Mouse (Mus musculus) 416B (cell line): Measurements from ENCODE around the gene Dpyd.

Source experiments
- DNase-seq: peaks from one replicate; pipeline ENCODE4 v3.0.0; 2011; ENCODE audit warnings: low read depth

The Dpyd gene

DNA sequence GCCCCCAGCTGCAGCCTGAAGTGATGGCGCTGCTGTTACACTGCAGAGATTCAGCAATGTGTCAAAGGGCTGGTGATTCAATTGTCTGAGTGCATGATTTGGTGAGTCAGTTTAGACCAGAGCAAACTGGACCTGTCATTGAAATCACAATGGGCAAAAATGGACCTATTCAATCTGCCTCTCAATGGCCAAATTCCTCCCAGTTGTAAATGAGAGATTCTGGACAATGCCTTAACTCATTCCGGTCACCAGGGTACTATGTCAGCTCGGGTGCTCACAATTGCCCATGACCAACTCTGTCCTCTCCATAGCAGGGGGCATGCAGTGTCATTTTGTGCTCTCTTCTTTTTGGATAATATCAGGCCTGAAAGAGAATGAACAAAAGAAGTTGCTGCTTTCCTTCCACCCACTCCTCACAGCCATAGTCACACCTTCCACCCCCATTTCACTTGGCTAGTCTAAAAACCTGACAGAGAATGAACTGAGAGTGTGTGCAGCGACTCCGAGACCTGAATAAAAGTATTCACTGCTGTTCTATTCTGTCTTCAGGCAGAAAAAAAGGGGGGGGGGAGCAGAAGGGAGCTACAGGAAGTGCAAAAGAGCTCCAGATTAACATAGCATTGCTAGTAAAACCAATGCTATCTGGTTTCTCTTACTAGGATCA lies 533.4 kb downstream of the Dpyd start:
- no peak for DNase-seq

DNA sequence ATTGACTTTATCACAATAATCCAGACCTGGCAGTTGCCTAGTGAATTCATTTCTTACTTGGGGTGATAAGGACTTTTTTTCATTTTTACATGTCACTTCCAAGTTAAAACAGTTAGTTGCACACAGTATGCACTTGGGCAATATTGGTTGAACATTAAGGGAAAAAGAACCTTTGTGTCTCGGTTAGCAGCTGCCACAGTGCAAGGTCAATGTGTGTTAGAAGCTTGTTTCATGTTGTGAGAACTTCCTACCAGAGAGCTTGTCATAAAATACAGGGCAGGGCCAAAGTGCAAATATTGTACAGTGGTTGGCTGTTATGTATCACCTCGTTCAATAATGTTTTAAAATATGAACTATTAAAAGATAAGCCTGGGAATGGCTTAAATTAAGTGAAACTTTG lies 564.1 kb downstream of the Dpyd start:
- no peak for DNase-seq

DNA sequence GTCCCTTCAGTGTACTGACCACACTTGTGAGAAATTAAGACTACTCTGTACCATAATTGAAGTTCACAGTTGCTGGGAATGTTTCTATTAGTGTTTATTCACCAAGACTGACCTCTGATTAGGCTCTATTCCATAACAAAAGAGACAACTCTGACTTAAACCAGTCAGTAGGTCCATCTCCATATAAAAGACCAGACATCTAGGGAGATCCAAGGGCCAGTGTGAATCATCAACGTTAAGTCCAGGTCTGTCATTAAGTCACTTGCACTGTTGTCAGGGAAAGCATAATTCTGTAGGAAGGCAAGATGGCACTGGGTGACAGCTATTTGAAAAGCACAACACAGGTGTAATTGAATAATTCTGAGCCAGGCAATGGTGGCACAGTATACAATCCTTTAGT lies 566.1 kb downstream of the Dpyd start:
- no peak for DNase-seq

DNA sequence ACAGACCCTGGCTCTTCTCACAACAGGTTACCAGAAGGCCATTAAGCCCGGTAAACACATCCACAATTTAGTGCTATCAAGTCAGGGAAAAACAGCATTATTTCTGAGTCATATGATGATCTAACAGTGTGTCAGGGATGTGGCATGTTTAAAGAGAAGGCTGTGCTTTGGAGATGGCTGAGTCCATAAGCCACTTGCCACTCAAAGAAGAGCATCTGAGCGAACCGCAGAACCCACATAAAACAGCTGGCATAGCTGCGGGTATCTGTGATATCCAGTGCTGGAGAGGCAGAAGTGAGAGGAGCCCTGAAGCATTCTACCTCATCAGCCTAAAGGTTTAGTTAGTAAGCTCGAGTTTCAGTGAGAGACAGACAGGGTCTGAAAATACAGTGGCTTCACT lies 581.1 kb downstream of the Dpyd start:
- no peak for DNase-seq

DNA sequence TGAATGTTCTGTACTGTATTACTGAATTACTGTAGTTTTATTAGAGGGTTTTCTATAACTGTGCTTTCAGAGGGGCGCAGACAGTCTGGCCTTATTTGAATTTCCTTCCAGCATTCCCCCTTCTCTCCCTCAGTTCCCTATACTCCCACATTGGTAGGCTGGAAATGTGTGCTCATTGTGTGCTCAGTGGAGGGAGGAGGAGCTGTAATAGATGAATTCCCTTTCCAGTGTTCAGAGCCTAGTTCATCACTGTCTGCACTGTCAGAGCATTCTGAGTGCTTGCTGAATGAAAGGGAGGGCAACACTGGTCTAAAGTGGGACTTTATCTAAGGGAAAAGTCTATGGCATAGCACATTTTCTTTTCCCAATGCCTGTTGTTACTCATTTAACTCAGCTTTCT lies 582.9 kb downstream of the Dpyd start:
- DNase-seq = no peak

DNA sequence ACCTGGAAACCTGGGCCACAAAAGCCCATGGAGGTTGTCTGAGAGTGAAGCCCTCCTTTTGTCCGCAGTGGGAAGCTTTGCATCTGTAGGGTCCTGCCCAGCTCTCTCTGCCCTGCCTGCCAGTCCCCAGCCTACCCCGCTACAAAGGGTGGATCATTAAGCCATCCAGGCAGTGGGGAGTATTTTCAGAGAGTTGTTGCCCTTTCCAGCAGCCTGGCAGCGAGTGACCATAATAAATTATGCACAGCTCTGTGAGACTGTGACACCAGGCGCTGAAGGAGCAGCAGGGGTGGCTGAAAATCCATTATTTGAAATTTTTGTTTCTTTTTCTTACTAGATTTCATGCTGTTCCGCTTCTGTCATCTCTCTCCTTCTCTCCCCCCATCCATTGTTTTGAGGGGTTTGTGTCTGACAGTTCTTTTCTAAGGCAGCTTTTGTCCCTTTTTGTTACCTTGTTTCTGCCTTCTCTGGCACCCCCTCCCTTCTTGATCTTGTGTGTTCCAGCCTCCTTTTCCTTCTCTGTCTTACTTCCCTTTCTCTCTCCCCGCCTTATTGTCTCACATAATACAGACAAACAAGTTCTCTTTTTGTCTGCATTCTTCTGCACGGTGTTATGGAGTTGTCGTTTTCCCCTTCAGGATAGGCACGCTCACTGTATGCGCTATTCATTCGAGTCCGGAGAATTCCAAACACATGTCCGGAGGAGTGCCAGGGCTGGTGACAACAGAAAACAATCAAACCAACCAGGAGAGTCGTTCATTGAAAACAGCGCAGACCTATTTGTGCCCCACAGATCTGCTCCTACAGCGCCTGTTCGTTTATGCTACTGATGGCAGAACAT lies 592.9 kb downstream of the Dpyd start:
- no peak for DNase-seq

DNA sequence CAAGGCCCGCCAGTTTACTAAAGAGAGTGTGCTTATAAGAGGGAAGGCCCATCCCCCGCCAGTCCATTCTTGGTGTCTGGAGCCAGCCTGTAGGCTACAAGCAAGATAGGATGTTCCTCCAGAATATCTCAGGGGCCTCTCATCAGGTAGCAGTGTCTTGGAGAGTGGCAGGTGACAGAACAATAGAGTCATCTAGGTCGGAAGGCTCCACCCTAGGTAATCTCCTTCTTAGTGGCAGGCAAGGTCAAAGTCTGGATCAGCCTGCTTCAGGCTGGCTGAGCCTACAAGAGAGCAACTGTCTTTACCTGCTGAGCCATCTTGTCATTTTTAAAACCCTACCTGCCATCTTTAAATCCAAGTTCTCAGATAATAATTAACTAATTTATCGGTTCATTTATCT lies 596.7 kb downstream of the Dpyd start:
- DNase-seq = no peak

DNA sequence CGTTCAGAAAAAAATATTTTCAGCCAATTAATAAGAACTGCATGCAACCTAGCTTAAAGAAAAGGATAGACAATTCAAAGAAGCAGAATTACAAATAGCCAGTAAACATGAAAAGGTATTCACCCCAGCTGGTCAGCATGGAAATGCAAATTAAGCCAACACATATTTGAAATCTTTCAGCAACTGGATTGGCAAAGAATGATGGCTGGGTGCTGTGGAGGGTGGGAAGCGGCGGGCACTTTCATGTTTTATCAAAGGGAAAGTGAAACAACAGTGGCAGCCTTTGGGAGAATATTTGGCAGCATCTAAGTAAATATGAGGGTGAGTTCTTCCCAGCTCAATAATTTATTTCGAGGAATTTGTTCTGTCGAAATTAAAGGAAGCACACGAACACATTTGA lies 603.8 kb downstream of the Dpyd start:
- DNase-seq = no peak

DNA sequence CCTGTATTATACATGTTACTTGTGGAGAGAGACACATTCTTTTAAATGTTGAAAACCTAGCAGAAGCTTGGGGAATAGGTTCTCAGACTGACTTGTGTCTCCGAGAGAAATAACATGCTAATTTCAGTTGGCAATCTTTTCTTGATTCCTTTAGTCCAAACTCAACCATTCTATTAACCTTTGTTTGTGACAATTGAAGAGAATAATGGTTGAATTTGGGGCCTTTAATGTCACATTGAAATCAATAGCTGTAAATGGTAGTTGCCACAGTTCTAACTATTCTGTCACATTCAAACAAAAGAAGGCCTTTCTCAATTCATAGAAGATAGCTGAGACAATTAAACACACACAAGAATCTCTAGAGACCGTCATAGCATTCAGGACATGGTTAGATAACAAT lies 606.2 kb downstream of the Dpyd start:
- no peak for DNase-seq

DNA sequence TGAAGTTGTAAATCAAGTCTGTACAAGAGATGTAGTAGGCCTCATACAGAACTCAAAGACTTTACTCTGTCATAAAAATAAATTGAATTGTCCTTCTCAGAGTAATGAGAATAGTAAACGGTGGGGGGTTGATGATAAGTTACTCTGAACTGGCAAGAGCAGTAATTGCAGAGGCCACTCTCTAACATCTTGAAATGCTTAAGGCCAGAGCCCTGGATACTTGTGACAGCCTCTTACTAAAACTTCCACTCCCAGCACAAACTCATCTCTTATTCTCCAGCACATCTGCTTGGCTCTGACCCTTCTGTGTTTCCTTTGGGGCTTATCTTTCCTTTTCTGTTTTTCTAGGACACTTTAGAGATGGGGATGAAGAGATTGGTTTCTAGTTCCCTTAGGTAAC lies 606.7 kb downstream of the Dpyd start:
- no peak for DNase-seq

DNA sequence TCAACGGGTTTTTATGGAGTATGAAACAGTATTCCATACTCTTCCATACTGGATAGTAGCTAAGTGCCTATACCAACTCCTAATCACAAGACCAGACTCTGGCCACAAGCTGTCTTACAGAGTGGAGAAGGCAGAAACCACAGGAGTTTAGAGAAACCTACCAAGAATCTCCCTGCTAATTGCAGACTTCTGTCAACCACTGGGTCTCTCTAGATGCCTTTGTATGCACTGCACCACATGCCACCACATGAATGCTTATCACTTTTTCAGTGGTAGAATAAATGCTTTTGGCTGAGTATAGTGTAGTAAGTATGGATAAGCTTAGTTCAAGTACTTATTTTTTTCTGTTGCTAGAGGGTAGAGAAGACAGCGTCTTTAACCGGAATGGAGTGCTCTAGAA lies 621.3 kb downstream of the Dpyd start:
- no peak for DNase-seq

DNA sequence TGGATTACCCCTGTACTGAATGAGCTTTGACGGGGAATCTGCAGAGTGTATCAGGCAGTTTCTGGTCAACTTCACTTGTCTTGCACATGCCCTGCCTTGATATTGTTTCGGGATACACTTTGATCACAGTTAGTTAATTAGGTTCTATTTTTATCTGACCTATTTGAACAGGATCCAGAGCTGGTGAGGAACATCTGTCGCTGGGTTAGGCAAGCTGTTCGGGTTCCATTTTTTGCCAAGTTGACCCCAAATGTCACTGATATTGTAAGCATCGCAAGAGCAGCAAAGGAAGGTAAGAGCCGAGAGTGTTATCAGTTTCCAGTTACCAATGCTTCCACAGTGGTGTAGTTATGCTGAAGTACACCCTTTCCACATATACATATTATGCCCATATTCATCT lies 632.1 kb downstream of the Dpyd start:
- DNase-seq = no peak

DNA sequence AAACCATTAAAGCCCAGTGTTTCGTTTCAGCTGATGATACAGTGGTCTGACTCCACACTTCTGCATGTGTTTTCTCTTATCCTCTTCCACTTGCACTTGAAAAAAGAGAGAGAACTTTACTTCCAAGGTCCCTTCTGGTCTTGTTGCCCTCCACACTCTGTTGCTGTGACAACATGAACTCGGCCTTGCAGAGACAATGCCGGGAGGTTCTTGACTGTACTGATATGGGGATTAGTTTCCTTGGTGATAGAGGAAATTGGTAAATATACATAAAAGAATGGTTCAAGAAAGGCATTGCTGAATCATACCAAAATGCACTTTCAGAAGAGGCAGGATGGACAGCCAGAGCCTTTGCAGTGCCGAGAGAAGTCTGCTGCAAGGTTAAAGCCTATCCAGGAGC lies 633.7 kb downstream of the Dpyd start:
- DNase-seq = no peak

DNA sequence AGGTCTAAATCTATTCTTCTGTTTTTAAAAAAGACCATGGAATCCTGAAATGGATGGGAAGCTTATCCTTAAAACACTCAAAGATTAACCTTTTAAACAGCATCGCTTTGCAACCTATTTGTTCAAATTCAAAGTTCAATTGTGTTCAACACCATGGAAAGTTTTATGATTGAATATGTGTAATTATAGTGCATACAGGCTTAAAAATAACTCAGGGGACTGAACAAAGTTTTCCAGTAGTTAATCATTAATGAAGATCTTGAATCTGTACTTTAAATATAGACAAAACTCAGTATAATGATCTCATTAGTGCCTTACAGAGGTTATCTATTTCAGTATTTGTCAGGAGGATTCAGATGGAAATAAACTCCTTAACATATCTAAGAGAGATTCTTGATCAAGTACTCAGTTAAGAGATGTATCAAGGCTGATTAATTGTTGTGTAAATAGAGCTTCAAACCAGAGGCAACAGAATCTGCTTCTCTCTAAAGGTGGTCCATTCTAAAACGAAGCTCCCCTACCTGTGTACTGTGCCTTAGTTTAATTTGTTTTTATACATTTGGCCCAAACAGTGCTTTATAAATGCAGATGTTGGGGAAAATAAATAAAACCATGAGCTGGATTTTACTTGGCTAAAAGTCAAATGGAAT lies 659.0 kb downstream of the Dpyd start:
- no peak for DNase-seq

DNA sequence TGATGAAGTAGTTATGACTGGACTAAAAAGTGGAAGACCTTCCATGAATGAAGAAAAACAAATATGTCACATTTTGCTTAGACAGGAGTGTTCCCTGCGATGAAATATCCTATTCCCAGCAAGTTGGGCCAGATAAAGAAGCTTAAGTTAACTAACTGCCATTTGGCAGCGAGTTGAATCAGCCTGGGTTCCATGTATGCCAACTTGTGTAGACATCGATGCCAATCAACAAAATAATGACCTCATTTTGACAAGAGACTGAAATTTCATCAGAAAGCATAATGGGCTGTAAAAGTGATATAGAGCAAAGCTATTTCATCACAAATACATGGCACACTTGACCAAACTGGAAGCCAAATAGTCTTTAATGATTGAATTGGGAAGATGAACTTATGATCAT lies 681.3 kb downstream of the Dpyd start:
- DNase-seq = no peak

DNA sequence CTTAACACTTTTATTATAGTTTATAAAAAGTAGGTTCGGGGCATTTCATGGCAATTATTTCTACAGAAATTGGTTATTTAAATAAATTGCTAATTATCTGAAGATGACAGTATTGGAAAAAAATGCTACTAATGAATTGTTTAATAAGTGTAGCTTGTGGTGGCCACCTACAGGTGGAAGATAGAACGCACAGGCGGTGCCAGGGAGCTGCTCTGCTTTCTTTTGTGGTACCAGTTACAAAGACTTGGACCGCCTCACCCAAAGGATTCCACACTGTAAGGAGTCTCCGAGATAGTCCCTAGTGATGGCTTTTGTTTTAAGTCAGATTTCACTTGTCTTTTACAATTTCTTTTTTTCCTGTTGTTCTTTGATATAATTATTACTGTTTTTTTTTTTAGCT lies 694.6 kb downstream of the Dpyd start:
- DNase-seq = no peak

DNA sequence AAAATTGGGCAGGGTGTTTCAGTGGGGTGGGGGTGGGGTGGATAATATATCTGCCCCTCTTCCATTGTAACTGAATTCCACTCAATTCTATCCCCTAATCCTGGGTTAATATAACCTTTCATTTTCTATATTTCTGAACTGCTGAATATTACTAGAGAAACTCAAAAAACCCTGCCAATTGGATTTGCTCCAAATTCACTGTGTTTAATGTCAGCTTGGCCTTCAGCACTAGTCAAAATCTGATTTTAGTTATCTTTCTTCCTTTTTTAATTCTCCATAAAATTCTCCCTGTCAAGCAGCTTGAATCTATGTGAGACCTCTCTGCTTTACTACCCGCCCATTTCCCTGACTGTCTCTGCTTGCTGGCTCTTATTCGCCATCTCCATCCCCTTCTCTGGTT lies 713.3 kb downstream of the Dpyd start:
- no peak for DNase-seq

DNA sequence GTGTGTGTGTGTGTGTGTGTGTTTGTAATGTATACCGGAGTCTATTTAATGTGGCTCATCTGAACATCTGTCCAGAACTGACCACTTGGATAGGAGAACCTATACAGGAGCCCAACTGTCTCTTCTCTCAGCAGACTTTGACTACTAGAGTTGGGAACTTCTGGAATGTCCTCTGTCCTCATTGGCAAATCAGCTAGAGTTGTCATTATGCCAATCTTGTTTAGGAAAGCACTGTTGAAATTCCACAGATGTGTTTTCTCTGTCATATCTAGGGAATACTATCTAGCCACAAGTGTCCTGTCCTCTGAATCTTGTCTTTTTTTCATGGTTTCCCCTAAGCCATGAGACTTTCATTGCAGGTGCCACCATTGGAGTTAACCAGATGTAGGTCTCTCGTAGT lies 718.7 kb downstream of the Dpyd start:
- DNase-seq = no peak

DNA sequence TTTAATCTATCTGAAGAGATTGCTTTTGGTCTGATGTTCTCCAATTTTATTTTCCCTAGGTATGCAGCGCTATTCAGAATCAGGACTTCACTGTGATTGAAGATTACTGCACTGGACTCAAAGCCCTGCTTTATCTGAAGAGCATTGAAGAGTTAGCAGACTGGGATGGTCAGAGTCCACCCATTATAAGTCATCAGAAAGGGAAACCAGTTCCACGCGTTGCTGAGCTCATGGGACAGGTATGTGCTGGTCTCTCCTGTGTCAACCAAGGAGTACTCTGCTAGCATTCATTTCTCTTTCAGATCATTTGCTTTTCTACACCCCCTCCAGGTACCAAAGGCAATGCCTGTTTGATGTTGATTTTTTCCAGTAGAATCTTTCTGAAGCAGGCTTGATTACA lies 752.8 kb downstream of the Dpyd start:
- no peak for DNase-seq

DNA sequence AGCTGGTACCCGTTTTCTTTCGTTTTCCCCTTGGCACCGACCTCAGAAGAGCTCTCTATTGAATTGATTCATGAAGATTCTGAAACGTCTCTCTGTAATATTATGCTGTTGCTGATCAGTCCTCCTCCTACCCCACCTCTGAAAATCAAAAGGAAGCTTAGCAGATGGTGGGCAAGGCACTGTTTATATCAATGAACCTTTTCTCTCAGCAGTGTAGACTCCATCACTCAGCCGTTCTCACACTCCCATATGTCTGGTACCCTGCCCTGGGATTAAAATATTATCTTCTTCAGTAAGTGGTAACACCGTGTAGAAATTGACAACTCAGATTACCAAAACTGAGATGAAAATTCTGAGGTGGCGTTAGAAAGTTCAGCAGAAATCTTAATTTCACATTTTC lies 767.1 kb downstream of the Dpyd start:
- no peak for DNase-seq

DNA sequence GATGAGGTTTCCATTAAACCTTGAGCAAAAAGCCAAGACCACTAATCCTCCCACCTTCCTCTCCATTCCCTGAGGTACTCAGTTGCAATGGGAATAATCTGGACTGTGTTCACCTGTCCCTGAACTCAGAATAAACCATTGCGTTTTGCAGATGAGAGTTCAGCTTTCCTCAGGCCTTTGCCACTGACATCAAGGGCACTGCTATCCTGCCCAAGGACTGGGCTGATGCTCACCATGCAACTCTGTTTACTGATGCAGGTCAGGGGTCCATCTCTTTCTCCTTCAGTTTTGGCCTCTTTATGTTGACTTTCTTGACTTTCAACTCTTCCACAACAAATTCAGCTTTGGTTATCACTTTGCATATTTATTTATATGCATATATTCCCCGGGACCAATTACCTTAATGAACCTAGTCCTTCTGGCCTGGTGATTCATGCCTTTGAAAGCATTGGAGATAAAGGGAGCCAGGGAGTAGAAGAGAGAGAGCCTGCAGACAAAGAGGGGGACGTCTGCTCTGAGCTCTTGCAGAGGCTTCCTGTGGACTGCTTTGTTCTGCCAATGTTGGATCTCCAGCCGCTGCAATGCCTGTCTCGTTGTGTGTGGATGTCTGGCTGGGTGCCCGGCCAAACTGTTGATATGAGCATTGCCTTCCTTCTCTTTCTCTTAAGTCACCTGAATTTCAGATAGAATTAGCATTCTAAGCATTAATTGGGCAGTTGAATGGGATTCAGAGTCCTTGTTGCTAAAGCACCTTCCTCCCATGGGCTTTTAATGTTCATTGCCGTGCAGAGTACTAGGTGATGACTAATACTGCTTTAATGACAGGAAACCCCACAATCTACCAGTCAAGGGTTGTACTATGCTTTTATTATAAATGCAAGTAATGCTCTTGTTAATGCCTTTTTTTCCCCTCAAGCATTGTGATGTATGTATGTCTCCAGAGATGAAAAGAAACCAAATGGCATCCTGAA lies 771.7 kb downstream of the Dpyd start:
- DNase-seq = no peak
